Mouse (Mus musculus) neutrophil, adult 5-6 weeks (primary cell): ENCODE data around the gene Fam71f1. TPM values are rescaled to one million over a fixed set of nuclear protein-coding genes. Genes with fewer than 3 reads are reported as not detected.

ENCODE experiments used
- ATAC-seq: fragments of 151-379, 151-347 bp; 2 replicates; pipeline ENCODE4 v1.8.0; 2017; ENCODE audit warnings: mild to moderate bottlenecking, moderate TSS enrichment; ENCODE audit not compliant: insufficient number of reproducible peaks, poor library complexity, low FRiP score, severe bottlenecking; ENCODE audit errors: extremely low read depth
- total RNA-seq: library from RNA; stranded (forward); fragments of 200-1000 nt; gene quantifications from 2 replicates; pipeline ENCODE4 v1.2.3, GENCODE M21; 2017

The Fam71f1 gene
- not detected in 2 replicates for total RNA-seq

GRCm38 (mm10) chr6:29318879-29319278 lies at the start of gene Fam71f1:
Fam71f1 (plus strand) TSS chr6:29319140.
- no peak for ATAC-seq

GRCm38 (mm10) chr6:29270961-29271360 lies 48.0 kb upstream of the Fam71f1 start:
- ATAC-seq, result no peak

GRCm38 (mm10) chr6:29272312-29273072 lies 46.4 kb upstream of the Fam71f1 start, which contains the start of gene Hilpda:
Hilpda (plus strand) TSS chr6:29272488.
- ATAC-seq, result peak; percentile 93

- no peak for ATAC-seq
Observed at GRCm38 (mm10) chr6:29276746-29277145, 42.2 kb upstream of the Fam71f1 start.

DNA sequence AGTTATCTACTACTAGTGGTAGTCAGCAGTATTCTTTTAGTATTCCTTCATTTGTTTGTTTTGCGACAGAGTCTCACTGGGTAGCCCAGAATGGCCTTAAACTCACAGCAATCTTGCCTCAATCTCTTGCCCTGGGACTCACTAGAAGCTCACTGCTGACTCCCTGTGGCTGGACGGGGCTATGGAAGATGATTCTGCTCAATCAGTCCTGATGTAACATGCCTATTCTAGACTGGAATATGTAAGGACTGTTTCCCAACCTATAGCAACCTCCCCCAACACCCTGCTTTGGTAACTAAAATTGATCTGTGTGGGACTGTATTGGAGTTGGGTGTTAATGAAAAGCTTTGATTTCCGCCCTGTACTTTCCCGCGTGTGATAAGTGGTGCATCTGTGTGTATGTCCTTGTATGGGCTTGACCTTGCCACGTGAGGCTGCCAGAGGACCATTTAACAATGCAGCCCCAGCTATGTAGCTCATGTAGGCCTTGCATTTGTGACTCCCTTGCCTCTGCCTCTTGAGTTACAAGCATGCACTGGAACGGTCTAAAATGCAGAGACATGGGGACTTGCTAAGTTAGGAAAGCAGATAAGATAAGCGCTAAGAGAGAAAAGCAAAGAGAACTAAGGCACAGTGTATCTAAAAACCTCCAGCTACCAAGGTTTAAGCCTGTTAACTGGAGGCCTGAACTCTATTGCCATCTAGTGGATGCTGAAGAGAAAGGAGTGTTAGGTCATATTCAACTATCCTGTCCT lies 40.2 kb upstream of the Fam71f1 start:
- ATAC-seq, result peak; percentile 72; the same call in 1 of the 2 replicates

DNA sequence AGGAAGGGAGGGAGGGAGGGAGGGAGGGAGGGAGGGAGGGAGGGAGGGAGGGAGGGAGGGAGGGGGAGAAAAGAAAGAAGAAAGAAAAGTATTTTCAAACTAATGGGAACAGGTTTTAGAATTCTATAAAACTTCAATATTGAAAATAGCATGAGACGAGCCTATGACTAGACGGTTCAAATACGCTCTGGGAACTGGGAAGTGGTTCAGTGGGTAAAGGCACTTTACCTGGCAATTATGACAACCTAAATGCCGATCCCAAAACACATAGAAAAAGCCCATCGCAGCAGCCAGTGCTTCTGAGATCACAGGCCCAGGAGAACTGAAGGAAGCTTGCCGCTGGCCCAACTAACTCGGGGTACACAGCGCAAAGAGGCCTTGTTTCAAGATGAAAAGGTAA lies 39.6 kb upstream of the Fam71f1 start, which contains the start of gene Fam71f2:
Gene Fam71f2 (plus strand): TSS at position 301 of the 400 bp plus-strand sequence.
- ATAC-seq, result no peak

DNA sequence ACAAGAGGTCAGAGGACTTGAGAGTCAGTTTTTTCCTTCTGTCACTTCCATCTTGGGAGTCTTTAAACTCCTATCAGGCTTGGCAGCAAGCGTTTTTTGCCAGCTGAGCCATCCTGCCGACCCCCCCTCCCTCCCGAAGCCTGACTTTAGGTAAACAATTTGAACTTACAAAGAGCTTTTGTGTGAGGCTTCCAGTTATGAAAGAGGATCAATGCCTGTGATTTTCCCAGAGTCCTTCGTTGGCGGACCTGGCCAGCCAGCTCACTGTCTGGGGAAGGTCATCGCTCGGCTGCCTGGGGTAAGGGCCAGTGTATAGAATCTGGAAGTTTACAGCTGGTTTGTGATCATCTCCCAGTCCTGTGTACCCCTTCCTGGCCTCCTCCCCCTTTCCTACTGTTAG lies 38.3 kb upstream of the Fam71f1 start:
- ATAC-seq, result no peak

DNA sequence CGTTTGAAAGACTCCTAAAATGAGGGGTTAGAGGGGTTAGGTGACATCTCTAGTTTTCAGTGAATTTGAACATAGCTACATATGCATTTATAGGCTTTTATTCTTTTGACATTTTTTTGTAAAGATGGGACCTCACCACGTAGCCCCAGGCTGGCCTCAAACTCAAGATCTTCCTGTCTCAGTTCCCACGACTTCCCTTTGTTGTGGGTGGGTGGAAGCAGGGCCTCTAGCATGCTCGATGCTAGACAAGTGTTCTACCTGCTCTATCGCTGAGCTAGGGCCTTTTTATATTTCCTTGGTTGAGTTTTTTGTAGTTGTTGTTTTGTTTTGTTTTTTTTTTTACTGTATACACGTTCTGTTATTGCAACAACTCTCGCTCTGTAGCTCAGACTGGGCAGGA lies 32.1 kb upstream of the Fam71f1 start:
- no peak for ATAC-seq

DNA sequence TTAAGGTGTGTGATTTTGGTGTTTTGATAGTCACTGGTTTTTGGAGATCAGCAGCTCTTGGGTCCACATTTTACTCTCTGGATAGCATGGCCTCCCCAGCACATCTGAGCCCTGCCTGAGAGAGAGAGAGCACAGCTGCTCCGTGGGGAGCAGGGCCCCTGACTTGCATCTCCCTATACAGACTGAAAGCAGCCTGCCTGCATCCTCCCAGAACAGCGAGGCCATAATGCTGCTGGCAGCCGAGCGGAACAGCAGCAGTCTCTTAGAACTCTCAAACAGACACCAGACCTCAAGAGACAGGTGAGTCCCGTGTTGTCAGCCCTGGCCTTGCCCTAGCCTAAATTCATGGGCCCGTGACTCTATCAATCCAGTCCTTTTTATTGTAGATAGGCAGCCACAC lies 31.5 kb upstream of the Fam71f1 start:
- ATAC-seq, result no peak

DNA sequence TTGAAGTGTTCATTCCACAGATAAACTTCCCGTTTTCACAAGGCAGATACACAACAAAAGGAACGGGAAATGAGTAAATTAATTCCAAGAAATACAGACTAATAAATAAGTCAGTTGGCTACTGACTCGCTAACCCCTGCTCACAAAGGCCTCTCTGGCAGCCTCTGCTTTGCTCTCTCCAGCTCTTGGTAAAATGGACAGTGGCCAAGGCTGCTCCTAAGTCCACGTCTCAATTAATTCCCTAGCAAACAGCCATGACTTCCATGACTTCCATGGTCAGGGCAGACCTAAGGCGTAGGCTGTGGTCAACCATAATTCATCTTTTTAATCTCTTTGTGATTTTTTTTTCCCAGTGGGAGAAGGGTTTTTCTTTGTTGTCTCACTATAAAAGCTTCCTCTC lies 31.0 kb upstream of the Fam71f1 start:
- no peak for ATAC-seq

GRCm38 (mm10) chr6:29288651-29289050 lies 30.3 kb upstream of the Fam71f1 start:
- ATAC-seq, result no peak

- no peak for ATAC-seq
Observed at GRCm38 (mm10) chr6:29299112-29299511, 19.8 kb upstream of the Fam71f1 start.

DNA sequence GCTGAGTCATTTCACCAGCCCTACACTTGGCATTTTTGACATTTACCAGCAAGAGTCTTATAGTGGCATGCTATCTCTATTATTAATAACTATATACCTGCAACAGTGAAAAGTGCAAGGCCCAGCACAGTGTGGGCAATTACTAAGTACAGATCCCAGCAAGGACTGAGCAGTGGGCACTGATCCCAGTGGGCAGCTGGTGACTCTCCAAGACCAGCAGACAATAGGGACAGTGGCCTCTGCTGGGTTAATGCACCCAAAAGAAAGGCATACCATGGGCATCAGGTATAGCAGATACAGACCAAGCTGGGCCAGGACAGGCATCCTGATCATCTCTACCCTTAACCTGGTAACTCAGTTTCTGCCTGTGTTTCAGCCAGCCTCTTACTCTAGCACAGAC lies 15.7 kb upstream of the Fam71f1 start:
- ATAC-seq, result no peak

GRCm38 (mm10) chr6:29303726-29304125 lies 15.2 kb upstream of the Fam71f1 start:
- ATAC-seq, result no peak

DNA sequence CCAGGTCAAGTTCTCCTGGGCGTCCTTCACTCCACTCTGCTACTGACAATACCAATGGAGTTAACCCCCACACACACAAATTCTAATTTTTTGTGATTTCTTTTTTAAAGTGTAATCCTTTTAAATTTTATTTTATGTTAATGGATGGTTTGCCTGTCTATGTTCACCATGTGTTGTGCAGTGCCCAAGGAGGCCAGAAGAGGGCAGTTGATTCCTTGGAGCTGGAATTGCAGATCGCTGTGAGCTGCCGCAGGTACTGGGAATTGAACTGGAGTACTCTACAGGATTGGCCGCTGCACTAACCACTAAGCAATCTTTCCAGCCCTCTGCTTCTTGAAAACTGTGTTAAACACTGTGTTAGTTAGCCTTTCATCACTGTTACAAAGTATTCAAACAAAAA lies 13.5 kb upstream of the Fam71f1 start:
- no peak for ATAC-seq

- ATAC-seq, result no peak
Observed at GRCm38 (mm10) chr6:29308846-29309605, 9.9 kb upstream of the Fam71f1 start.

- no peak for ATAC-seq
Observed at GRCm38 (mm10) chr6:29313690-29314202, 5.2 kb upstream of the Fam71f1 start.

GRCm38 (mm10) chr6:29317286-29317685 lies 1.7 kb upstream of the Fam71f1 start:
- no peak for ATAC-seq

DNA sequence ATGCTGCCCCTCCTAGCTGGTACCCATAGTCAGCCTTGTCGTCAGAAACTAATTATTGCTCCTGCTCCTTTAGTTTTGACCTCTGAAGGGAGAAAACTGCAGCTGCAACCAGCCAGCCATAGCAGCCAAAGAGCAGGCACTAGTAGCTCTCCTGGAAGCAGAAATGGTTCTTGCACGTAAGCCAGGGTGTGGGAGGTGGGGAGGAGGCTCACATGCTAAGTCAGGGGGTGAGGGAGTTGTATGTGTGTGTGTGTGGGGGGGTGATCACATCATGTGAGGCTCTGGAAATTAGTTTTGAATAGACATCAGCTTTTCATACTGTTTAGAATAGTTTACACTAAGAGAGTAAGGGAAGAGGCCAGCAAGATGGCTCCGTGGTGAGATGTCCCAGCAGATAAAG lies 999 bp upstream of the Fam71f1 start:
- ATAC-seq, result no peak
